Mouse (Mus musculus) erythroblast, embryonic 14.5 days (primary cell): Measurements from ENCODE around the gene Msrb2.

ENCODE experiments used
- GATA1 ChIP-seq: IDR thresholded peaks from 2 replicates; pipeline ENCODE4 v1.6.1; 2012; ENCODE audit warnings: low read length, inconsistent platforms, mixed read lengths
- TAL1 ChIP-seq: IDR thresholded peaks from 3 replicates; pipeline ENCODE4 v1.6.1; 2012; ENCODE audit warnings: low read length, inconsistent platforms, mixed read lengths

GRCm38 (mm10) chr2:19392793-19393192, 21.6 kb downstream of the Msrb2 start:
- TF ChIP-seq TAL1 (no peak), GATA1 (no peak)
